Mouse (Mus musculus) thymus, adult 2 months (tissue): ENCODE measurements around the gene Pik3ap1.

Source experiments
- CTCF ChIP-seq: fragments of 200-500 bp; IDR thresholded peaks from 2 replicates; pipeline ENCODE4 v1.5.1; 2012; ENCODE audit warnings: mild to moderate bottlenecking, control low read depth, low read length, moderate library complexity, borderline replicate concordance; ENCODE audit not compliant: control insufficient read depth, poor library complexity, insufficient read depth; ENCODE audit errors: extremely low read depth
- POLR2A ChIP-seq: fragments of 200-500 bp; IDR thresholded peaks from 2 replicates; pipeline ENCODE4 v1.6.1; 2012; ENCODE audit warnings: mild to moderate bottlenecking, low read length, control low read depth, moderate library complexity; ENCODE audit not compliant: control insufficient read depth, poor library complexity, insufficient read depth; ENCODE audit errors: extremely low read depth

GRCm38 (mm10) chr19:41284515-41284914 lies 100.4 kb downstream of the Pik3ap1 start:
- TF ChIP-seq CTCF (no peak), POLR2A (no peak)
